Mouse (Mus musculus) stomach, embryonic 14.5 days (tissue): Measurements from ENCODE around the gene Samd10. TPM values are rescaled to one million over a fixed set of nuclear protein-coding genes. Genes with fewer than 3 reads are reported as not detected.
A peak's percentile ranks its signal among the peaks of the same experiment; 100 is the strongest.

ENCODE experiments used
- ATAC-seq: fragments of 200-750 bp; cut with Nextera tagmentation; 2 replicates; pipeline ENCODE4 v1.8.0; 2017; ENCODE audit warnings: low read depth, moderate TSS enrichment; ENCODE audit not compliant: insufficient number of reproducible peaks, insufficient read depth, low FRiP score
- H3K27ac ChIP-seq: fragments of 300-500 bp; sonication (generic); 2 replicates; pipeline ENCODE4 v1.5.1; 2014; ENCODE audit warnings: mild to moderate bottlenecking, low read length, moderate library complexity, mixed read lengths
- H3K27me3 ChIP-seq: fragments of 300-500 bp; sonication (generic); 2 replicates; pipeline ENCODE4 v1.6.1; 2014; ENCODE audit warnings: low read length, control low read depth, mixed read lengths; ENCODE audit not compliant: control insufficient read depth, insufficient read depth
- H3K36me3 ChIP-seq: fragments of 300-500 bp; sonication (generic); 2 replicates; pipeline ENCODE4 v1.6.1; 2014; ENCODE audit warnings: mild to moderate bottlenecking, control low read depth, low read length, moderate library complexity, mixed read lengths; ENCODE audit not compliant: control insufficient read depth, insufficient read depth
- H3K4me1 ChIP-seq: fragments of 300-500 bp; sonication (generic); 2 replicates; pipeline ENCODE4 v1.6.1; 2014; ENCODE audit warnings: low read length, control low read depth, mixed read lengths; ENCODE audit not compliant: control insufficient read depth, insufficient read depth
- H3K4me2 ChIP-seq: fragments of 300-500 bp; sonication (generic); replicated peaks from 2 replicates; pipeline ENCODE4 v1.6.1; 2014; ENCODE audit warnings: low read depth, low read length, control low read depth
- H3K4me3 ChIP-seq: fragments of 300-500 bp; sonication (generic); 2 replicates; pipeline ENCODE4 v1.5.1; 2014; ENCODE audit warnings: low read depth, low read length, control low read depth
- H3K9ac ChIP-seq: fragments of 300-500 bp; sonication (generic); replicated peaks from 2 replicates; pipeline ENCODE4 v1.6.1; 2014; ENCODE audit warnings: low read depth, mild to moderate bottlenecking, control low read depth, low read length, moderate library complexity, mixed read lengths
- H3K9me3 ChIP-seq: fragments of 300-500 bp; sonication (generic); 2 replicates; pipeline ENCODE4 v1.6.1; 2016; ENCODE audit warnings: low read depth, low read length, control low read depth; ENCODE audit not compliant: control insufficient read depth
- WGBS: fragments of 180-500 bp; shearing (Covaris S2); extraction: QIAGEN DNeasy Blood & Tissue Kit; methylation state at CpG from one replicate; pipeline ENCODE4 v1.1.7; 2014; 5-methylcytosine and 5-hydroxymethylcytosine counted together
- polyA plus RNA-seq: library from polyadenylated mRNA; unstranded; fragments of >200 nt; fragmentation: Nextera tagmentation; extraction: Ambion mirVana; gene quantifications from 2 replicates; pipeline ENCODE4 v1.2.1, GENCODE M21; 2014

Samd10 gene
- polyA plus RNA-seq, 1 experiment from 2014 or later = 35.0 TPM

DNA sequence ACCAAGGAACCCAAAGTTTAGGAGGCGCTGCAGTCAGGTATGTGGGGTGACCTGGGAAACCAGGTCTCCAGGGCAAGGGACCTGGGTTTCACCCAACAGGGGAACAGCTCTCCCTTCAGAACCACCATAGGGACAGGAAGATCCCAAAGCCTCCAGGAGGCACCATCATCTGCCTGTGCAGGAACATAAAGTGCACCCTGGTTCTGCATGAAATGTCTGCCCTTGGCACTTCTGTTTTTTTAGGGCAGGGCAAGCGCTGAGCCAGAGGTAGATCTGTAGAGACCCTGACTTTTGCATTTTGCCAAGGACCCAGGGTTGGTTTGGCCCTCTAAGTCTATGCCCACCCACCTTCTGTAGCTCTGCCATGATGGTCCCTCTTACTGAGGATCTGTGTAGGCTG is 16.7 kb downstream of the Samd10 start:
- no peak overlapping the region for H3K27ac ChIP-seq
- peaks cover 38% of the 10 kb centered on the region for H3K36me3 ChIP-seq
- no peaks in the 10 kb centered on the region for H3K9me3 ChIP-seq
- H3K4me1 ChIP-seq = peaks cover 25% of the 10 kb centered on the region
- ATAC-seq = no peak
- peak overlapping the region; percentile 94; the same call in 1 of the 2 replicates for H3K4me2 ChIP-seq
- no peaks in the 10 kb centered on the region for H3K27me3 ChIP-seq
- no peak overlapping the region for H3K9ac ChIP-seq
- WGBS = 90% methylated on average over 2 of the region's 2 CpGs
- H3K4me3 ChIP-seq = peak overlapping the region; percentile 87; the same call in 1 of the 2 replicates

DNA sequence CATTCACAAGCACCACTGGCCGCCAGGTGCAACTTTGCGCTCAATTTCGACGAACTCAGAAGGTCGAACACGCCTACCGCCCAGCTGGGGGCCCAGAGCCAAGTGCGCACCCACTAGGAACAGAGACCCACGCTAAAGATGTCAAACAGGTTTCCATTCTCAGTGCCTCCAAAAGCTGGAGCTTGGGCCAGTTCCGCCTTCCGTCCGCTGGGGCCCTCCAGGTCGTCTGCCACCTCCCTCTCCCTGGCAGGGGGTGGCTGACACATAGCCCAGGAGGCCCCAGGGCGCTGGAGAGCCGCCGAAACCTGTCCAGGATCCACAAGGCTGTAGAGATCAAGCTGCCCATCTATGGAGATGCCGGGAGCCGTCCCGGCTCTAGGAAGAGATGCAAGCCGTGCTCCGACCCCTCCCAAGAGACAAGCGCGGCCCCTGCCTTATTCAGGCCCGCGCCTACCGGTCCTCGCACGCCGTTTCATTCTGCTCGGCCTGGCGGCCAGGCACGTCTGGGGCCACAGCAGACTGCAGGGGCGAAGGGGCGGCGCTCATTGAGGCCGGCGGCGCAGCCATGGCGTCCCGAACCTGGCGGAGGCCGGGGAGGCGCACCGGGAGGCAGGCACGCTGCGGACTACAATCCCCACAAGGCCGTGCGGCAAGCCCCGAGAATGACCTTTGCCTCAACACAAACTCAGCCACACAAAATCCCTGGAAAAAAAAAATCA is 17.5 kb downstream of the Samd10 start:
- peak overlapping the region; percentile 92 for H3K9ac ChIP-seq
- under 1% methylated on average over 49 of the region's 49 CpGs for WGBS
- no peaks in the 10 kb centered on the region for H3K9me3 ChIP-seq
- H3K4me2 ChIP-seq = peak overlapping the region; percentile 94
- ATAC-seq = peak; percentile 82
- peak overlapping the region; percentile 87 for H3K4me3 ChIP-seq
- peaks cover 31% of the 10 kb centered on the region for H3K36me3 ChIP-seq
- peak overlapping the region; percentile 94 for H3K27ac ChIP-seq
- no peaks in the 10 kb centered on the region for H3K27me3 ChIP-seq
- peaks cover 25% of the 10 kb centered on the region for H3K4me1 ChIP-seq

DNA sequence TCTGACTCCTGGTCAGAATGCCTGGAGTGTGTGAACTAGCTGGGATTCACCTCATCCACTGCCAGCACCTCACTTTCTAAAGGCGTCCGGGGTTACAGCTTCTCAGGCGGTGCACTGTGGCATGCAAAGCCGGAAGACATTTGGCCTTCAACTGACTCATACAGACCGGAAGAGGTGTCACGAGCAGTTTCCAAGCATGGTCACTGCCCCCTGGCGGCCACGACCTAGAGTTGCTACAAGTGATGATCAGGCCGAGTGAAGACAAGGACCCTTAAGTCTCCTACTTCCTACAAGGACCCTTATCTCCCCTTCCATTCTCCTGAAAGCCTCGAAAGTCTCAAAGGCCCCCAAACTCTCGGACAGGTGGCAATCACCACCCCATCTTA is 18.0 kb downstream of the Samd10 start:
- WGBS = 0% methylated on average over 11 of the region's 11 CpGs
- Histone ChIP-seq H3K27ac (peak overlapping the region; percentile 94), H3K36me3 (peaks cover 26% of the 10 kb centered on the region), H3K4me3 (peak overlapping the region; percentile 87), H3K9ac (peak overlapping the region; percentile 92), H3K4me2 (peak overlapping the region; percentile 94), H3K9me3 (no peaks in the 10 kb centered on the region), H3K27me3 (no peaks in the 10 kb centered on the region), H3K4me1 (peaks cover 25% of the 10 kb centered on the region)
- peak; percentile 80 for ATAC-seq

DNA sequence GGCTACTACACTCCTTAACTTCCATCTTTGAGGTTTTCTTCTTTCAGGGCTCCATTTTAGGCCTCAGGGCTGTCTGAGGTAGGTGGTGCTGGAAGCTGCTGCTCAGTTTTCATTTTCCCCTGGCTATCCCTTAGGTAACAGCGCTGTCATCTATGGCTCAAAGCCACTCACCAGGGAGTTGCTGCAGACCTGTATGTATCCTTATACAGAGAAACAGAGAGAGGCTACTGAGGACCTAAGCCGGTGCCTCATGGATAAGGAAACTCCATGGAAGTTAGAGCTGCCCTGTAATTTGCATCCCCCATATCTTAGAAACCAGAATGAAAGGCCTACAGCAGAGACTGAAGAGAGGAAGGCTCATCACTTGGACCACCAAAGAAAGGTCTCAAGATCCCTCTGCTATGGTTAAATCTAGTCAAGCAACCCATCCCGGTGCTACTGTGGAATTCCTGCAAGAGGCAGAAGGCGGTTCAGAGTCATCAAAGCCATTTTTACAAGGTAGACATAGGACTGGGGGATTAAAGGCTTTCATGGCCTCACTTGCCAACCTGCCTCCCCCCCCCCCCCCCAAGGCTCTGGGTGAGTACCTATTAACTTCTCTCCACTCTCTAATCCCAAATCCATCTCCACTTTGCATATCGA is 18.8 kb downstream of the Samd10 start:
- Histone ChIP-seq H3K27ac (peak overlapping the region; percentile 66; the same call in 1 of the 2 replicates), H3K4me3 (peak overlapping the region; percentile 87), H3K9ac (peak overlapping the region; percentile 92; the same call in 1 of the 2 replicates), H3K27me3 (no peaks in the 10 kb centered on the region), H3K9me3 (no peaks in the 10 kb centered on the region), H3K4me1 (peaks cover 25% of the 10 kb centered on the region), H3K36me3 (peaks cover 18% of the 10 kb centered on the region), H3K4me2 (peak overlapping the region; percentile 94)
- 80% methylated on average over 5 of the region's 5 CpGs for WGBS
- ATAC-seq = no peak

DNA sequence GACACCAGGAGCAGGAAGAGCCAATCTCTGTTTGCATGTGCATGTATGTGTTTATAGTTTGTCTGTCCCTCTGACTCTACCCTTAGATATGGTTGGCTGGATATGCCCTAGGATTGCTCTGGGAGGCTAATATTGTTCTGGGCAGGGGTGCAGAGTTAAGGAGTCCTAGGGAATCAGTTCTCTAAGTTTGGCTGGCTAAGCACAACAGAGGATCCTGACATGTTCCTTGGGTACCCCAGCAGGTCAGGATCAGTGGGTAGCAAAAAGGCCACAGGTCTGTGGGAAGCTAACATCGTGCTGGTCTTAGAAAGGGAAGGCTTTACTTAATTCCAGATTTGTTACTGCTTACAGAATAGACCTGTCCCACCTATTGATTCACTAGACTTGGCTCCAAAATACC is 19.3 kb downstream of the Samd10 start:
- no peak overlapping the region for H3K27ac ChIP-seq
- no peaks in the 10 kb centered on the region for H3K9me3 ChIP-seq
- ATAC-seq = no peak
- 88% methylated on average over 1 of the region's 1 CpGs for WGBS
- H3K4me2 ChIP-seq = no peak overlapping the region
- peaks cover 15% of the 10 kb centered on the region for H3K36me3 ChIP-seq
- no peak overlapping the region for H3K9ac ChIP-seq
- peaks cover 25% of the 10 kb centered on the region for H3K4me1 ChIP-seq
- H3K27me3 ChIP-seq = no peaks in the 10 kb centered on the region
- H3K4me3 ChIP-seq = no peak overlapping the region

DNA sequence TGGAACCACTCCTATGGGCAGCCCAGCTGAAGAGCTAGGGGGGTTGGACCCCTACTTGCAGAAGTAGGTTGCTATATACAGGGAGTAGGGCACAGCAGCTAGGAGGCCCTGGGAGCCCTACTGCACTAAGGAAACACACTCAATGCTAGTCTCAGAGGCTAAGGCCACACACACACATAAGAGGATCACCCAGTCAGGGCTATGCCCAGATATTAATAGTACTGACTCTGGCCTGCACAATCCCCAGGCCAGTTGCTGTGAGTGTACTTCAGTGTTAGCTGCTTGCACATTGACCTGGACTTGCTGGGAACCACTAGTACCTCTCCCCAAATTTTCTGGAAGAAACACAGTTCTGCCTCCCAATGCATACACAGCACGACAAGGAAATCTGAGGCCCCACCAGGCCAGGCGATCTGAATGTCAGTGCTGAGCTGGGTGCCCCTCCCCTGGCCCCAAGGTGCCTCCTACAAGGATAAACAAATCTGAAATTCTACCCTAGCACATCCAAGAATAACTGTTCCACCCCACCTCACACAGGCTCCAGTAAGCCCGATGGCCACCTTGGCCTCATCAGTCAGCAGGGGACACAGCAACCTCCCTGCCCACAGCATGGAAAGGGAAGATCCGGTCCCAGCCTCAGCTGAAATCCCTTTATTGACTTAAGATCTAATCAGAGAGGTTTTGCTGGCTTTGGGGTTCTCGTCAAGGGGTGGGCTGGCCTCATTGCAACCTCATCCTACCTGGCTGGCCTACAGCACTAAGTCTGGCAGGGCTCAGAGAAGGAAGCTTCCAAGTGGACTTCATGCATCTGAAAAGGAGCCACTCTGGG is 20.0 kb downstream of the Samd10 start:
- H3K36me3 ChIP-seq = peaks cover 12% of the 10 kb centered on the region
- no peaks in the 10 kb centered on the region for H3K27me3 ChIP-seq
- no peaks in the 10 kb centered on the region for H3K9me3 ChIP-seq
- ATAC-seq = no peak
- no peak overlapping the region for H3K4me3 ChIP-seq
- 18% methylated on average over 5 of the region's 5 CpGs for WGBS
- no peak overlapping the region for H3K27ac ChIP-seq
- H3K4me2 ChIP-seq = peak overlapping the region; percentile 18
- peaks cover 25% of the 10 kb centered on the region for H3K4me1 ChIP-seq
- no peak overlapping the region for H3K9ac ChIP-seq

DNA sequence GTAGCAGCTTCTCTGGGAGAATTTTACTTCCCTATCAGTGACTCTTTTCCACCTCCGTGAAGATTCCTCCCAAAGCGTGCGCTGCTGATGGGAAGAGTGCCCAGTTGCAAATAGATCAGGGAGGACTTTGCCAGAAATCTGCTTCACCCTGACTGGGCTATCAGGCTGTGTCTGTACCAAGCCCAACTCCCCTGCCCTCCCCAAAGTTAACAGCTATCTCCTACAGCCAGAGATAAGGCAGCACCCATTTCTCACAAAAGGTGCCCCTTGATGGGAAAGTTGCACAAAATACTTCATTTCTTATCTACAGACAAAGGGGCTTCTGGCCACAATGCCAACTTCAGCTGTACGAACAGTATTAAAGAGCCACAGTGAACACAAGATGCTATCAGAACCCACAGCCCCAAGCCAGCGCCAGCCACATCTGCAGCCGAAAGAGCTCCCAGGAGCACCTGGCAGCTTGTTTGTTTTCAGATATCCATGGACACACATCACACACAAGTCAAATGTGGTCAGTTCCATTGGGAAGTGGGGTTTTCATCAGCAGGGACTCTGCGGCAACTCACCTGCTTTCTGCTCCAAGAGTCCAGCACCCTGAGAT is 20.9 kb downstream of the Samd10 start:
- H3K4me2 ChIP-seq = no peak overlapping the region
- no peak overlapping the region for H3K9ac ChIP-seq

DNA sequence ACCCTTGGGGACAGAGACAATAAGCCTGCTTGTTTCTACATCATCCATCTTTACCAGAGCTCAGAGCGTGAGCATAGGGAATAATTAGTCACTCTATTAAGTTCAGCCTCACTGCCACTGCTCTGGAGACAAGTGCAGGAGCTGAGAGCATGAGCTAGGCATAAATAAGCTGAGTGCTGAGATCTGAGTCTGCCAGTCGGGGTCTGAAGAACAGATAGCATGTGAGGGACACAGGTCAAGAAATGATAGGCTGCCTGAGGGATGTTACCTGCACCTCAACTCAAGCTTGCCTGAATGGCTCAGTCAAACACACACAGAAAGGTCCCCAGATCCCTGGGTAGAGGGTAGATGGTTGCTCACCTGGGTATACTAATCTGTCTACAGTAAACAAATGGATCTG is 21.9 kb downstream of the Samd10 start:
- 69% methylated on average over 2 of the region's 2 CpGs for WGBS
- Histone ChIP-seq H3K9ac (no peak overlapping the region), H3K9me3 (no peaks in the 10 kb centered on the region), H3K4me3 (no peak overlapping the region), H3K27ac (no peak overlapping the region), H3K4me2 (no peak overlapping the region), H3K36me3 (peaks cover 14% of the 10 kb centered on the region; the same call in 1 of the 2 replicates), H3K4me1 (peaks cover 25% of the 10 kb centered on the region), H3K27me3 (no peaks in the 10 kb centered on the region)
- ATAC-seq = no peak

More for the DNA sequence above, 20.9 kb downstream of the Samd10 start:
- no peak for ATAC-seq
- peaks cover 25% of the 10 kb centered on the region for H3K4me1 ChIP-seq
- H3K9me3 ChIP-seq = no peaks in the 10 kb centered on the region
- peaks cover 8% of the 10 kb centered on the region; the same call in 1 of the 2 replicates for H3K36me3 ChIP-seq
- H3K27me3 ChIP-seq = no peaks in the 10 kb centered on the region
- WGBS = 71% methylated on average over 7 of the region's 7 CpGs
- no peak overlapping the region for H3K27ac ChIP-seq
- no peak overlapping the region for H3K4me3 ChIP-seq
